Mouse (Mus musculus) bone marrow macrophage, adult 2 months (primary cell): Measurements from ENCODE around the gene Draxin.

Experiments used
- CTCF ChIP-seq: IDR thresholded peaks from 2 replicates; pipeline ENCODE4 v1.5.1; 2012; ENCODE audit warnings: low read depth, mild to moderate bottlenecking, low read length, moderate library complexity
- POLR2A ChIP-seq: IDR thresholded peaks from 2 replicates; pipeline ENCODE4 v1.6.1; 2012; ENCODE audit warnings: mild to moderate bottlenecking, low read depth, low read length, borderline replicate concordance

- TF ChIP-seq CTCF (no peak), POLR2A (no peak)
These were observed 47.2 kb downstream of the Draxin start for GRCm38 (mm10) chr4:148083176-148083899.
